Mouse (Mus musculus): ENCODE results near the gene Map2k5. TPM values are rescaled to one million over a fixed set of nuclear protein-coding genes. Genes with fewer than 3 reads are reported as not detected.

Gene Map2k5
- 39.4 and 41.7 TPM in 2 replicates for polyA plus RNA-seq (2014; fragmentation: Nextera tagmentation; extraction: Ambion mirVana)

DNA sequence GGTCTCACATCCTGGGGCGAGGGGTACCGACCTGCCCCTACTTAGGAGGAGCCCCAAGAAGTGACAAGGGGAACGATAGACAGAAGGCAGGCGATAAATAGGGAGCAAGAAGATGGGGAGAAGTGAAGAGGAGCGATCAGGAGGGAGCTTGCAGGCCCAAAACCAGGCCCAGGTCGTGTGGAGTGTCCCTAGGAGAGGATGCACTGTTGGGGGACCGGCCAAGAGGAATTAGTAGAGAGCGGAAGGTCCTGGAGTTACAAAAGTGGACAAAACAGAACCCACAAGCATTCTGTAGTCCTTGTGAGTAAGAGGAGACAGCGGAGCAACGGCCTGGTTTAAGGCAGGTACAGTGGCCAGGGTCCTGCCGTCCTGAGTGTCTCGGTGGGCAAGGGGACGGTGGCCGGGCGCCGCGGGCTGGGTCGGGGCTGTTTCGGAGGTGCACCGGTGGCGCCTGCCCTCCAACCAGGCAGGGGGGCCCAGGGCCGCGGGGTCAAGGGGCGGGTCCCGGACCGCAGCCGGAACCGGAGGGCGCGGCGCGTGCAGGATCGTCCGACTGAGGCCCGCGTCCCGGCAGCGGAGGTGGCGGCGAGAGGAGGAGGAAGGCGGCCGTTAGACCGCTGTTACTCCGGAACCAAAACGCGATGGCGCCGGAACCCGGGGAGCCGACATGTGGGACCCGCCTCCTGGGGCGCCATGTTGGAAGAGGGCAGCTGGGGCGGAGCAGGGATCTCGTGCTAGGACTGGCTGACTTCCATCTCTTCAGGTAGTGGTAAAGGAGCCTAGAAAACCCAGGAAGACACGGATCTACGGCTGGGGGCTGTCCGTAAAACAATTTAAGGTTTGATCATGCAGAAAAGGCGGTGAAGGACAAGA is at the start of gene Map2k5:
TSS of gene Map2k5 (minus strand) at position 633 of the 873 bp plus-strand sequence.
- WGBS = 1% methylated on average over 58 of the region's 58 CpGs
- Histone ChIP-seq H3K36me3 (ENCODE audit: control insufficient read depth, insufficient read depth, low read length) (no peaks in the 10 kb centered on the region; the same call in 1 of the 2 replicates), H3K9me3 (ENCODE audit: control insufficient read depth, low read length) (no peaks in the 10 kb centered on the region), H3K9ac (ENCODE audit: low read length) (peak within 1 kb of the TSS; percentile 92), H3K27ac (ENCODE audit: low read depth, low read length) (peak within 1 kb of the TSS; percentile 72; the same call in 1 of the 2 replicates), H3K27me3 (ENCODE audit: control insufficient read depth, insufficient read depth, low read length) (no peaks in the 10 kb centered on the region), H3K4me3 (ENCODE audit: low read depth, low read length) (peak within 1 kb of the TSS; percentile 80), H3K4me2 (ENCODE audit: low read depth, low read length, severe bottlenecking) (peak within 1 kb of the TSS; percentile 91), H3K4me1 (replicated peaks; ENCODE audit: control insufficient read depth, insufficient read depth, low read length) (peaks cover 8% of the 10 kb centered on the region; the same call in 1 of the 2 replicates)
- DNase-seq (ENCODE audit: low spot score) = peak; percentile 94
- ATAC-seq (replicated peaks; ENCODE audit: low FRiP score) = peak; percentile 86

DNA sequence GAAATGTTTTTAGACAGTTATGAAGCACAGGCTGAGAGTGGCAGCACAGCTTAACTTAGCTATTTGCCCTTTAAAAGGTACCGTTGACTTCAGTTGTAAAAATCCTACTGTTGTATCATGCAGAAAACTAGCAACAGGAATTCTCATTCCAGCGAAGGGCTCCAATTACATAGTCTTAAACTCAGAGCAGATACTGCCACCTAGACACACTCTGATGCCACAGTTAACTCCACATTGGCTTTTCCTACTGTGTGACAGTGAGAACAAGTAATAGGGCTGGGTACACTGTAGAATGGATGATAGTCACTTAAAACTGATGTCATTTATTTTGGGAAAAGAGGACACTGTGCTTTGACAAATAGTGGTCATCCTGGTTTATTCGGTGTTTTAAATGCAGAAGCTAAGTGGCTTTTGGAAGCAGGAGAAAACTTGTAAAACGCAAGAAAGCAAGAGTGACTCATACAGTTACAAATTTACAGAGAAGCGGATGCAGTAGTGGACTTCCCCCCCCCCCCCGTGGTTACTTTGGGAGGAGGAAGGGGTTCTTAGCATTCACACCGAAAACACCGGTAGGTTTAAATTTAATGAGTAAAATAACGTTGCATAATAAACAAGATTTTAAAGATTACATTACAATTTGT is 43.5 kb upstream of the Map2k5 start:
- DNase-seq (ENCODE audit: low spot score) = no peak
- WGBS = 71% methylated on average over 9 of the region's 9 CpGs

DNA sequence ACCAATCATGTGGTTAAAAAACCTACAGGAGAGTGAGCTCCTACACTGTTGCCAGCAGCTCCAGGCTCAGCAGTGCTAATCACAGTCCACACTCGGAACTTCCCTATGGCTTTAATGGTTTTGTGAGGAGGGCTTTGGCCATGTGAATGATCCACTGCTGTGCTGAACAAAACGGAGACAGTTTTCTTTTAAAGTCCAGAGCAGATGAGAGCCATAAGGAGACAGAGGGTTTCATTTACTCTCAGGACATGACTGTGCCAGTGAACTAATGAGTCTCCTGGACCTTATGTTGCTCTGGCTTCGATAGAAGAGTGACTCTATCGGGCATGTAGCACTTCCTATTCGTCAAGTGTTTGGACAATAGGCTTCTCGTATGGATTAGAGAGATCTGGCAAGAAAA is 42.7 kb upstream of the Map2k5 start:
- Histone ChIP-seq H3K27me3 (ENCODE audit: control insufficient read depth, insufficient read depth, low read length) (no peaks in the 10 kb centered on the region), H3K36me3 (ENCODE audit: control insufficient read depth, insufficient read depth, low read length) (no peaks in the 10 kb centered on the region), H3K4me3 (ENCODE audit: low read depth, low read length) (no peak overlapping the region), H3K4me1 (replicated peaks; ENCODE audit: control insufficient read depth, insufficient read depth, low read length) (peaks cover 2% of the 10 kb centered on the region; the same call in 1 of the 2 replicates), H3K9ac (ENCODE audit: low read length) (no peak overlapping the region), H3K27ac (ENCODE audit: low read depth, low read length) (no peak overlapping the region), H3K4me2 (ENCODE audit: low read depth, low read length, severe bottlenecking) (no peak overlapping the region), H3K9me3 (ENCODE audit: control insufficient read depth, low read length) (no peaks in the 10 kb centered on the region)
- ATAC-seq (replicated peaks; ENCODE audit: low FRiP score) (no peak), DNase-seq (ENCODE audit: low spot score) (no peak)
- 7% methylated on average over 6 of the region's 6 CpGs for WGBS

More for the DNA sequence above, 43.5 kb upstream of the Map2k5 start:
- no peaks in the 10 kb centered on the region for H3K9me3 ChIP-seq (ENCODE audit: control insufficient read depth, low read length)
- no peak overlapping the region for H3K27ac ChIP-seq (ENCODE audit: low read depth, low read length)
- no peaks in the 10 kb centered on the region for H3K27me3 ChIP-seq (ENCODE audit: control insufficient read depth, insufficient read depth, low read length)
- H3K9ac ChIP-seq (ENCODE audit: low read length) = no peak overlapping the region
- H3K36me3 ChIP-seq (ENCODE audit: control insufficient read depth, insufficient read depth, low read length) = no peaks in the 10 kb centered on the region
- H3K4me1 ChIP-seq (replicated peaks; ENCODE audit: control insufficient read depth, insufficient read depth, low read length) = peaks cover 2% of the 10 kb centered on the region; the same call in 1 of the 2 replicates
- no peak overlapping the region for H3K4me3 ChIP-seq (ENCODE audit: low read depth, low read length)
- H3K4me2 ChIP-seq (ENCODE audit: low read depth, low read length, severe bottlenecking) = no peak overlapping the region
- no peak for ATAC-seq (replicated peaks; ENCODE audit: low FRiP score)

DNA sequence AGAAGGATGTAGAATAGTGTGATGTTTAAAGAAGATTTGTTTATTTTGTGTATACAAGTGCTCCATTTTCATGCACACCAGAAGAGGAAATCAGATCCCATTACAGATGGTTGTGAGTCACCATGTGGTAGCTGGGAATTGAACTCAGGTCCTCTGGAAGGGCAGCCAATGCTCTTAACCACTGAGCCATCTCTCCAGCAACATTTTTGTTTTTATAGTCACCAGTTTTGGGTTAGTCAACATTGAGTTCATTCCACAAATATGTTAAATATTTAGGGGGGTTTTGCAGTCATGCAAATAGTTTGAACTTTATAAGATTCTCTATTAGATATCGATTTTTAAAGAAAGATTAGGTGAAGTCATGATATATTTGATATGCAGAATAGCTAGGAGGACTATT is 22.5 kb upstream of the Map2k5 start:
- no peak for ATAC-seq (replicated peaks; ENCODE audit: low FRiP score)
- H3K9me3 ChIP-seq (ENCODE audit: control insufficient read depth, low read length) = no peaks in the 10 kb centered on the region
- no peaks in the 10 kb centered on the region for H3K36me3 ChIP-seq (ENCODE audit: control insufficient read depth, insufficient read depth, low read length)
- H3K4me3 ChIP-seq (ENCODE audit: low read depth, low read length) = no peak overlapping the region
- no peak overlapping the region for H3K4me2 ChIP-seq (ENCODE audit: low read depth, low read length, severe bottlenecking)
- 94% methylated on average over 1 of the region's 1 CpGs for WGBS
- H3K4me1 ChIP-seq (replicated peaks; ENCODE audit: control insufficient read depth, insufficient read depth, low read length) = peaks cover 2% of the 10 kb centered on the region; the same call in 1 of the 2 replicates
- H3K27me3 ChIP-seq (ENCODE audit: control insufficient read depth, insufficient read depth, low read length) = no peaks in the 10 kb centered on the region
- H3K27ac ChIP-seq (ENCODE audit: low read depth, low read length) = no peak overlapping the region
- no peak overlapping the region for H3K9ac ChIP-seq (ENCODE audit: low read length)
- no peak for DNase-seq (ENCODE audit: low spot score)

DNA sequence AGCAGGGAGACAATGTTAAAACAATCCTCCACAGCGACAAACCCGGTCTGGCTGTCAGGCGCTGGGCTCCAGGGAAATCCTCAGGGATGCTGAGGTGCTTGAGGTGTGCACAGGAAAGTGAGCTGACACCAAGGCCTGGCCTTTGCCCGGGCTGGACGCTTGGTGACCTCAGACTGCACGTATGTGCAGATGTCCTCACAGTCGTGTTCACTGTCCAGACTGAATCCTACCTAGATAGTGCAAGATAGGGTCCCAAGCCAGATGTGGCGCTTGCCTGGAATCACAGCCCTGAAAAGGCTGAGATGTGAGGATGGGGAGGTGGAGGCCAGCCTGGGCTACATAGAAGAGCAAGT is 21.7 kb upstream of the Map2k5 start:
- no peak for DNase-seq (ENCODE audit: low spot score)
- no peak; the same call in 1 of the 2 replicates for ATAC-seq (replicated peaks; ENCODE audit: low FRiP score)
- no peaks in the 10 kb centered on the region for H3K36me3 ChIP-seq (ENCODE audit: control insufficient read depth, insufficient read depth, low read length)
- 2% methylated on average over 8 of the region's 8 CpGs for WGBS
- peak overlapping the region; percentile 93 for H3K9ac ChIP-seq (ENCODE audit: low read length)
- H3K27me3 ChIP-seq (ENCODE audit: control insufficient read depth, insufficient read depth, low read length) = no peaks in the 10 kb centered on the region
- H3K4me2 ChIP-seq (ENCODE audit: low read depth, low read length, severe bottlenecking) = peak overlapping the region; percentile 94
- peak overlapping the region; percentile 86 for H3K4me3 ChIP-seq (ENCODE audit: low read depth, low read length)
- H3K9me3 ChIP-seq (ENCODE audit: control insufficient read depth, low read length) = no peaks in the 10 kb centered on the region
- H3K27ac ChIP-seq (ENCODE audit: low read depth, low read length) = 0 out of 2 replicates have a peak overlapping the region, but pooled peaks have one; percentile 76
- peaks cover 2% of the 10 kb centered on the region; the same call in 1 of the 2 replicates for H3K4me1 ChIP-seq (replicated peaks; ENCODE audit: control insufficient read depth, insufficient read depth, low read length)

DNA sequence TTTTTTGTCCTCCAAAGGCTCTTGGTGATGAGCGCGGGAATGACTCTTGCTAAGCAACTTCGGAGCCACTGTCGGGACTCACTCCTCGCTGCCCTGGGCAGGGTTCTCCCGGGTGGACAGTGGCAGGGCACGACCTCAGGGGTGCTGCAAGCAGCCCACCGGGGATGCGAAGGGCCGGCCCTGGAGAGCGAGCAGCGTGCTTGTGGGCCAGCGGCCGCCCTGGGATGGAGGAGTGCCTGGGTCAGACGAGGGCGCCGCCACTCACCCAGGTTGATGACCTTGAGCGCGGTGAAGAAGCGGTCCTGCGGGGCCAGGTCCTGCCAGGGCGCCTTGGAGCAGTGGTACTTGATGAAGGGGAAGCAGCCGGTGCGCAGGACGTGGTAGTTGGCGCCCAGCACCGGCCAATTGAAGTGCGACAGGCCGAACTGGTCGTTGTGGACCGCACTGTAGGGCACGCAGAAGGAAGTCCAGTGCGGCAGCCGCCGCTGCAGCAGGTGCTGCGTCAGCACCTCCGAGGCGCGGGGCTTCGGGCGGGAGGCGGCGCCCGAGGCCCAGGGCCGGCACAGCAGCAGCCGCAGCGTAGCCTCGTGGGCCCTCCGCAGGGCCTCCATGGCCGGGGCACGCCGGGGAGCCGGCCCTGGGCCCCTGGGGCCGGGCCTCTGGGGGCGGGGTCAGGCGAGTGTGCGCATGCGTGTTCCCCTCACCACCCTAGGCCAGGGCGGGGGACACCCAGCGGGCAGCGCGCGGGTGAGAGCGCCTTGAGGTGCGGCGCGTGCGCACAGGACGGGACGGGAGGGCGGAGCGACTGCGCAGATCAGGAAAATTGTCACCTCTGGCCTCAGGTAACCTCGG is 21.1 kb upstream of the Map2k5 start, which contains the start of gene 2300009A05Rik:
TSS of gene 2300009A05Rik (minus strand) at position 636 of the 852 bp plus-strand sequence.
- no peaks in the 10 kb centered on the region for H3K36me3 ChIP-seq (ENCODE audit: control insufficient read depth, insufficient read depth, low read length)
- peaks cover 2% of the 10 kb centered on the region; the same call in 1 of the 2 replicates for H3K4me1 ChIP-seq (replicated peaks; ENCODE audit: control insufficient read depth, insufficient read depth, low read length)
- H3K4me3 ChIP-seq (ENCODE audit: low read depth, low read length) = peak within 1 kb of the TSS; percentile 86
- DNase-seq (ENCODE audit: low spot score) (peak; percentile 95), ATAC-seq (replicated peaks; ENCODE audit: low FRiP score) (peak; percentile 95)
- peak within 1 kb of the TSS; percentile 93 for H3K9ac ChIP-seq (ENCODE audit: low read length)
- peak within 1 kb of the TSS; percentile 76 for H3K27ac ChIP-seq (ENCODE audit: low read depth, low read length)
- peak within 1 kb of the TSS; percentile 94 for H3K4me2 ChIP-seq (ENCODE audit: low read depth, low read length, severe bottlenecking)
- H3K9me3 ChIP-seq (ENCODE audit: control insufficient read depth, low read length) = no peaks in the 10 kb centered on the region
- WGBS = 1% methylated on average over 67 of the region's 74 CpGs
- H3K27me3 ChIP-seq (ENCODE audit: control insufficient read depth, insufficient read depth, low read length) = no peaks in the 10 kb centered on the region

DNA sequence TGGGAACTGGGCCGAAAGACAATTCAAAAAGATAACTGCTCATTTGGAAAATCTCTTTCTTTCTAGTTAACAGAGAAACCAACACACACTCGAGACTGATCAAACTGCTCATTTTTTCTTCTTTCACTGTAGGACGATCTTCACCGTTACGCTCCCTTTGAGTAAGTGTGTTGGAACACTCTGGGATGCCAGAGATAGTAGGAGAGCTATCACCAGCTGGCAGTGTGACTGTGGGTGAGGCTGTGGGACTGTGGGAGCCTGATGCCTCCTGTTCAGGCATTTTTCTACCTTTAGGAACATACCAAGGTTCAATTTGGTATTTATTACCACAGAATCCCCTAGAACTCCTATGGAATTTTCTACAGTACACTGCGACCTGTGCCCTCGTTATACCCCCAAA is 17.9 kb upstream of the Map2k5 start:
- Histone ChIP-seq H3K27me3 (ENCODE audit: control insufficient read depth, insufficient read depth, low read length) (no peaks in the 10 kb centered on the region), H3K9ac (ENCODE audit: low read length) (no peak overlapping the region), H3K9me3 (ENCODE audit: control insufficient read depth, low read length) (no peaks in the 10 kb centered on the region), H3K4me1 (replicated peaks; ENCODE audit: control insufficient read depth, insufficient read depth, low read length) (peaks cover 2% of the 10 kb centered on the region; the same call in 1 of the 2 replicates), H3K36me3 (ENCODE audit: control insufficient read depth, insufficient read depth, low read length) (no peaks in the 10 kb centered on the region), H3K4me3 (ENCODE audit: low read depth, low read length) (no peak overlapping the region), H3K4me2 (ENCODE audit: low read depth, low read length, severe bottlenecking) (no peak overlapping the region), H3K27ac (ENCODE audit: low read depth, low read length) (no peak overlapping the region)
- DNase-seq (ENCODE audit: low spot score) (no peak), ATAC-seq (replicated peaks; ENCODE audit: low FRiP score) (no peak)
- WGBS = 80% methylated on average over 7 of the region's 7 CpGs

DNA sequence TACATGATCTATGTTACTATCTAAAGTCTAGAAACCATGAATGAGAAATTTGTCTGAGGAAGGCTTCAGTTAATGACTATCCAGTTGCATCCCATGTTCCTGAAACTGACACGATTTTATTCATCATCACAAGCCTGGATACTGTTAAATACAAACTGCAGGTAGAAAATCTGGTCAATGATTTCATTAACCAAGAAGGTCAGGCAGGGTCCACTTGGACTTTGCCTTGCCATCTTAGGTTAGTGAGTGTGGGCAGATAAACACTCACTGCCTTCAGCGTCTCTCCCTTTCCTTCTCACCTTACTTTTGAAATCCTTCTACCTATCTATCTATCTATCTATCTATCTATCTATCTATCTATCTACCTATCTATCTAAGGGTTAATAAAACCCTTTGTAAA is 13.6 kb upstream of the Map2k5 start:
- Histone ChIP-seq H3K9me3 (ENCODE audit: control insufficient read depth, low read length) (no peaks in the 10 kb centered on the region), H3K4me2 (ENCODE audit: low read depth, low read length, severe bottlenecking) (no peak overlapping the region), H3K4me3 (ENCODE audit: low read depth, low read length) (no peak overlapping the region), H3K4me1 (replicated peaks; ENCODE audit: control insufficient read depth, insufficient read depth, low read length) (no peaks in the 10 kb centered on the region), H3K36me3 (ENCODE audit: control insufficient read depth, insufficient read depth, low read length) (no peaks in the 10 kb centered on the region), H3K27ac (ENCODE audit: low read depth, low read length) (no peak overlapping the region), H3K27me3 (ENCODE audit: control insufficient read depth, insufficient read depth, low read length) (no peaks in the 10 kb centered on the region), H3K9ac (ENCODE audit: low read length) (no peak overlapping the region)
- 86% methylated on average over 2 of the region's 2 CpGs for WGBS
- DNase-seq (ENCODE audit: low spot score) (no peak), ATAC-seq (replicated peaks; ENCODE audit: low FRiP score) (no peak)
